Mouse (Mus musculus) hindbrain, embryonic 14.5 days (tissue): ENCODE measurements around the gene Serpina10. TPM values are rescaled to one million over a fixed set of nuclear protein-coding genes. Genes with fewer than 3 reads are reported as not detected.
"Not testable (repeated sequence)": the region's sequence is repeated elsewhere in the genome, so short reads cannot be mapped to it uniquely, and the experiment has no call there.

Experiments
- ATAC-seq: fragments of 200-750 bp; cut with Nextera tagmentation; 2 replicates; pipeline ENCODE4 v1.8.0; 2017; ENCODE audit warnings: moderate number of reproducible peaks, mild to moderate bottlenecking, moderate TSS enrichment, moderate library complexity; ENCODE audit not compliant: low FRiP score
- DNase-seq: peaks from one replicate; pipeline ENCODE4 v3.0.0-alpha.2; 2015; ENCODE audit warnings: low spot score
- H3K27ac ChIP-seq: fragments of 300-500 bp; sonication (generic); 2 replicates; pipeline ENCODE4 v1.5.1; 2014; ENCODE audit warnings: mild to moderate bottlenecking, moderate library complexity
- H3K27me3 ChIP-seq: fragments of 300-500 bp; sonication (generic); 2 replicates; pipeline ENCODE4 v1.6.1; 2014; ENCODE audit warnings: mild to moderate bottlenecking, low read length, mixed read lengths; ENCODE audit not compliant: control insufficient read depth, insufficient read depth
- H3K36me3 ChIP-seq: fragments of 300-500 bp; sonication (generic); replicated peaks from 2 replicates; pipeline ENCODE4 v1.6.1; 2014; ENCODE audit not compliant: control insufficient read depth, insufficient read depth
- H3K4me1 ChIP-seq: fragments of 300-500 bp; sonication (generic); replicated peaks from 2 replicates; pipeline ENCODE4 v1.6.1; 2014; ENCODE audit warnings: antibody characterized with exemption, low read length, mixed read lengths; ENCODE audit not compliant: control insufficient read depth, insufficient read depth
- H3K4me2 ChIP-seq: fragments of 300-500 bp; sonication (generic); replicated peaks from 2 replicates; pipeline ENCODE4 v1.6.1; 2014; ENCODE audit warnings: mild to moderate bottlenecking, moderate library complexity
- H3K4me3 ChIP-seq: fragments of 300-500 bp; sonication (generic); replicated peaks from 2 replicates; pipeline ENCODE4 v1.5.1; 2014; ENCODE audit warnings: mild to moderate bottlenecking, low read length
- H3K9ac ChIP-seq: fragments of 300-500 bp; sonication (generic); 2 replicates; pipeline ENCODE4 v1.6.1; 2014
- H3K9me3 ChIP-seq: fragments of 300-500 bp; sonication (generic); 2 replicates; pipeline ENCODE4 v1.6.1; 2016; ENCODE audit warnings: low read length; ENCODE audit not compliant: control insufficient read depth
- WGBS: fragments of 180-500 bp; shearing (Covaris S2); extraction: QIAGEN DNeasy Blood & Tissue Kit; methylation state at CpG from one replicate; pipeline ENCODE4 v1.1.7; 2014; 5-methylcytosine and 5-hydroxymethylcytosine counted together
- polyA plus RNA-seq: library from polyadenylated mRNA; unstranded; fragments of >200 nt; fragmentation: Nextera tagmentation; extraction: Ambion mirVana; gene quantifications from 2 replicates; pipeline ENCODE4 v1.2.1, GENCODE M21; 2014

The Serpina10 gene
- polyA plus RNA-seq, result 0.11 TPM in 1 of 2 replicates, not detected in the other

- H3K4me3 ChIP-seq, result no peak within 1 kb of the TSS
- whole genome bisulfite sequencing, result 75% methylated on average over 3 of the region's 3 CpGs
- H3K9ac ChIP-seq, result no peak within 1 kb of the TSS
- DNase-seq (no peak), ATAC-seq (no peak)
- H3K9me3 ChIP-seq, result no peaks in the 10 kb centered on the region
- no peaks in the 10 kb centered on the region for H3K27me3 ChIP-seq
- no peak within 1 kb of the TSS for H3K27ac ChIP-seq
- no peaks in the 10 kb centered on the region for H3K36me3 ChIP-seq
- H3K4me2 ChIP-seq, result no peak within 1 kb of the TSS
- H3K4me1 ChIP-seq, result no peaks in the 10 kb centered on the region
Observed at GRCm38 (mm10) chr12:103631203-103631612, at the start of gene Serpina10. Gene Serpina10, minus strand, starts transcription at chr12:103631444.

DNA sequence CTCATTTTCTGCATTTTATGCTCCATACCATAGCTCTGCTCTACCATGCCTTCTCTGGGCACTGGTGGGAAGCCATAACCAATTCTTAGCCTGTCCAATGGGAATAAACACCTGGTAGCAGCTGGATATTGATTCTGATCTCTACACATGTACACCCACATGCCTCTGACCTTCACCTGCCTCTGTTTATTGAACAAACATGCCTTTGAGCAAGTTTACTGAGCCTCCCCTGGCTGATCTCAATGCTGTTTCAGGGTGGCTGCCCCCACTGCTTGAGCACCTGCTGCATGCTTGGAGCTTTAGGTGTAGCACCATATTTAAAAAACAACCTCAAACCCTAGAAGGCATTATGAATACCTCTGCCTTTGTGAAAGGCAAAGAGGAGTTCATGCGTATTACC is 48.6 kb upstream of the Serpina10 start:
- not testable (repeated sequence) for DNase-seq
- 97% methylated on average over 1 of the region's 1 CpGs for WGBS

GRCm38 (mm10) chr12:103676039-103676438 is 44.8 kb upstream of the Serpina10 start, which contains the start of gene Serpina16:
Gene Serpina16, minus strand, starts transcription at chr12:103676139.
- Histone ChIP-seq H3K27me3 (no peaks in the 10 kb centered on the region), H3K9me3 (no peaks in the 10 kb centered on the region), H3K4me3 (no peak within 1 kb of the TSS), H3K27ac (no peak within 1 kb of the TSS), H3K36me3 (no peaks in the 10 kb centered on the region), H3K9ac (no peak within 1 kb of the TSS), H3K4me2 (no peak within 1 kb of the TSS), H3K4me1 (no peaks in the 10 kb centered on the region)
- DNase-seq (no peak), ATAC-seq (no peak)
- WGBS, result 96% methylated on average over 1 of the region's 1 CpGs

More for the DNA sequence above, 48.6 kb upstream of the Serpina10 start:
- H3K36me3 ChIP-seq, H3K27me3 ChIP-seq, H3K4me3 ChIP-seq, H3K9ac ChIP-seq, ATAC-seq, H3K27ac ChIP-seq, H3K4me2 ChIP-seq, H3K4me1 ChIP-seq, H3K9me3 ChIP-seq: not testable (repeated sequence)

DNA sequence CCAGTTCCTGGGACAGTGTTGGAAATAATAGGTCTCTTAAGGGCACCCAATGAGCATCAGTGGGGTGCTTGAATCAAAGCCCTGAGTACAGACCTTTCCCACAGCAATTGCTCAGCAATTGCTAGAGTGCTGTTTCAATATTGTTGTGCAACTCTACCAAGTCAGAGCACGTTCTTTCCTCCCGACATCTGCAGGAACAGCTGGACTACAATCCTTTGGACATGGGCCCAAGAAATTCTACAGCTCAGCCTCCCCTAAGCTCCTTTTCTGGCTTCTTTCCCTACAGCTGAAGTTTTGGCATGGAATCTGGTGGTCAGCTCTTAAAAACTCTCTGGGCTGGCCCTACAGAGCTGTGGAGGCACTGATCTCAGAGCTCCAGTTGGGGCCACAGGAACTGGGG is 41.9 kb upstream of the Serpina10 start:
- WGBS, result 85% methylated on average over 2 of the region's 2 CpGs
- peak; percentile 27 for DNase-seq
- no peak overlapping the region for H3K4me3 ChIP-seq
- no peaks in the 10 kb centered on the region for H3K9me3 ChIP-seq
- H3K4me2 ChIP-seq, result no peak overlapping the region
- H3K27ac ChIP-seq, result no peak overlapping the region
- H3K36me3 ChIP-seq, result no peaks in the 10 kb centered on the region
- H3K27me3 ChIP-seq, result no peaks in the 10 kb centered on the region
- H3K9ac ChIP-seq, result no peak overlapping the region
- H3K4me1 ChIP-seq, result no peaks in the 10 kb centered on the region
- no peak for ATAC-seq

GRCm38 (mm10) chr12:103671483-103671882 is 40.2 kb upstream of the Serpina10 start:
- H3K9me3 ChIP-seq, result no peaks in the 10 kb centered on the region
- H3K4me2 ChIP-seq, result no peak overlapping the region
- H3K36me3 ChIP-seq, result no peaks in the 10 kb centered on the region
- H3K4me3 ChIP-seq, result no peak overlapping the region
- no peaks in the 10 kb centered on the region for H3K4me1 ChIP-seq
- DNase-seq (no peak), ATAC-seq (no peak)
- no peaks in the 10 kb centered on the region for H3K27me3 ChIP-seq
- no peak overlapping the region for H3K27ac ChIP-seq
- no peak overlapping the region for H3K9ac ChIP-seq
- 80% methylated on average over 3 of the region's 3 CpGs for WGBS

- H3K9ac ChIP-seq, result no peak overlapping the region
- H3K27me3 ChIP-seq, result no peaks in the 10 kb centered on the region
- no peaks in the 10 kb centered on the region for H3K36me3 ChIP-seq
- 79% methylated on average over 2 of the region's 2 CpGs for WGBS
- H3K4me3 ChIP-seq, result no peak overlapping the region
- no peak overlapping the region for H3K27ac ChIP-seq
- DNase-seq (no peak), ATAC-seq (no peak)
- no peak overlapping the region for H3K4me2 ChIP-seq
- H3K4me1 ChIP-seq, result no peaks in the 10 kb centered on the region
- no peaks in the 10 kb centered on the region for H3K9me3 ChIP-seq
Observed at GRCm38 (mm10) chr12:103670964-103671363, 39.7 kb upstream of the Serpina10 start.

DNA sequence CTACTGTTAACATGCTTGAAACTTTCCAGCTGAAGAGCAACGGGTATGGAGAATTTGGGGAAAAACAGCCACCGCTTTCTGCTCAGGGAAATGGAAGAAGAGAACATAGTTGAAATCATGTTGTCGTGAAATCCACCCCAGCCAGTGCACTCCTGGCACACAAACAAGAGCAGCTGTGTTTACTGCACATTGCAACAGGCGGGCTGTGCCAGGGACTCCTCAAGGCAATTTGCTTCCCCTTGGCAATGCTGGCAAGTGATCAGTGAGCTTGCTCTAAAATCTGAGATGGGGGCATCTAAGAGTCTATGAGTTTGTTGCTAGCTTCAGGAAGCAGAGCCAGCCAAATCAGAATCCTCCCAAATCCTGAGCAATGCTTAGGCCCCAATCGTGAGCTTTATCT is 39.1 kb upstream of the Serpina10 start:
- no peak overlapping the region for H3K27ac ChIP-seq
- 82% methylated on average over 5 of the region's 5 CpGs for WGBS
- H3K4me1 ChIP-seq, result no peaks in the 10 kb centered on the region
- H3K27me3 ChIP-seq, result no peaks in the 10 kb centered on the region
- ATAC-seq (no peak), DNase-seq (no peak)
- no peak overlapping the region for H3K9ac ChIP-seq
- no peak overlapping the region for H3K4me3 ChIP-seq
- no peaks in the 10 kb centered on the region for H3K36me3 ChIP-seq
- no peaks in the 10 kb centered on the region for H3K9me3 ChIP-seq
- no peak overlapping the region for H3K4me2 ChIP-seq

GRCm38 (mm10) chr12:103665286-103665685 is 34.0 kb upstream of the Serpina10 start:
- no peak for ATAC-seq
- no peaks in the 10 kb centered on the region for H3K27me3 ChIP-seq
- H3K9me3 ChIP-seq, result no peaks in the 10 kb centered on the region
- WGBS, result 93% methylated on average over 3 of the region's 3 CpGs
- DNase-seq, result no peak
- H3K4me3 ChIP-seq, result no peak overlapping the region
- H3K4me1 ChIP-seq, result no peaks in the 10 kb centered on the region
- no peak overlapping the region for H3K9ac ChIP-seq
- no peak overlapping the region for H3K4me2 ChIP-seq
- H3K27ac ChIP-seq, result no peak overlapping the region
- H3K36me3 ChIP-seq, result no peaks in the 10 kb centered on the region

- not testable (repeated sequence) for H3K9me3 ChIP-seq, H3K9ac ChIP-seq, ATAC-seq, DNase-seq, H3K27me3 ChIP-seq, H3K27ac ChIP-seq, H3K36me3 ChIP-seq, H3K4me2 ChIP-seq, H3K4me3 ChIP-seq, H3K4me1 ChIP-seq
Observed at GRCm38 (mm10) chr12:103662053-103662452, 30.8 kb upstream of the Serpina10 start.

GRCm38 (mm10) chr12:103660076-103660475 is 28.8 kb upstream of the Serpina10 start:
- Histone ChIP-seq H3K9me3 (no peaks in the 10 kb centered on the region), H3K4me3 (no peak overlapping the region), H3K4me1 (no peaks in the 10 kb centered on the region), H3K36me3 (no peaks in the 10 kb centered on the region), H3K27ac (no peak overlapping the region), H3K9ac (no peak overlapping the region), H3K4me2 (no peak overlapping the region), H3K27me3 (no peaks in the 10 kb centered on the region)
- DNase-seq (no peak), ATAC-seq (no peak)
- 85% methylated on average over 5 of the region's 5 CpGs for WGBS
